Comparison of ENCODE assay signal across 21 mouse cellular contexts in the genomic region with DNA sequence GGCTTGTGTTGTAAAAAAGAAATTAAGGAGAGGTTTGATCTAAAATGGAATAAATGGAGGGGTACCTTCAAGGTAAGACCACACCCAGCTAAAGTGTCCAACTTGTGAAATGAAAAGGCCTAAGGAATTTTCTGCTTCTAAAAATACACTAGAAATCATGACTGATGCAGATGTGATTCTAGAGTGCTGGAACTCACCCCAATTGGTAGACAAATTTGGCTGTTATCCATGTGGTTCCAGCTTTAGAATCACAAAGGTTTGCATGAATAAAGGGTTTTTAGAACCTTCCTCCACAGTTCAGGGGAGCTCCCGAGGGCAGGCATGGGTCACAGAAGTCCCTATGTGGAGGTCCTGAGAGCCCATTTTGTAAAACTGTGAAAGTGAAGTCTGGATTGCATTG. TPM values are rescaled to one million over a fixed set of nuclear protein-coding genes. Genes with fewer than 3 reads are reported as not detected.
A peak's percentile ranks its signal among the peaks of the same experiment; 100 is the strongest.
DNase-seq lines count a peak whose midpoint lies in the region; TF ChIP-seq lines count a peak whose summit lies in the region.
"Had no signal": no experiment of that assay in that cellular context is flagged by ENCODE, and none has a peak within 500 bp of the region (broad histone marks: within the 10 kb centered on the region; RNA-seq: fewer than 3 reads in every experiment).

No protein-coding gene starts in this region.

- peak overlapping the region; percentile 32; the same call in 1 of the 2 replicates for H3K27ac ChIP-seq in embryonic fibroblast, embryonic 13.5 days (ENCODE audit: insufficient read depth, low read length)

- peaks cover 3% of the 10 kb centered on the region; the same call in 1 of the 2 replicates for H3K4me1 ChIP-seq in embryonic fibroblast, embryonic 13.5 days (ENCODE audit: control insufficient read depth, insufficient read depth, low read length)

- TF ChIP-seq POLR2A in embryonic fibroblast, embryonic 13.5 days (IDR thresholded peaks at IDR 0.05; ENCODE audit: low read depth, low read length): no peak

- DNase-seq in 3134 (ENCODE audit: extremely low read depth, insufficient read length, low spot score) (peak; percentile 25), 3T3-L1 (ENCODE audit: low read depth, low spot score) (peak; percentile 54), NIH3T3 (ENCODE audit: low read depth) (peak; percentile 53)
- DNase-seq in adrenal gland, adult 2 months: no peak
- no peak for DNase-seq in adrenal gland, adult 8-10 months
- no peak for DNase-seq in cerebellum, postnatal 10 days
- DNase-seq in gastrocnemius, adult 8-10 months (ENCODE audit: low spot score in 2 of 2): no peak
- DNase-seq: adrenal gland, postnatal 10 days; adrenal gland, postnatal 14 days; adrenal gland, postnatal 25 days; adrenal gland, postnatal 36 days; B cell, adult 2 months; cerebellum, adult 11 months; cerebellum, adult 11-12 months; cerebellum, adult 18-20 months; cerebellum, adult 2 months; cerebellum, adult 8-10 months; cerebellum, adult 9-10 months; cerebellum, adult 9-11 months had no signal

- TF ChIP-seq CTCF in embryonic fibroblast, embryonic 13.5 days (IDR thresholded peaks at IDR 0.05; ENCODE audit: borderline replicate concordance, insufficient read depth, low read length): no peak

- H3K4me3 ChIP-seq in embryonic fibroblast, embryonic 13.5 days (ENCODE audit: insufficient read depth, low read length): no peak overlapping the region

RNA-seq across cellular contexts. Expression of a gene that starts 33.8 kb away (rescaled TPM):
- 31.5 and 41.3 TPM in 2 replicates for polyA plus RNA-seq in embryonic fibroblast, embryonic 13.5 days (2011; ENCODE audit: insufficient read length, low read depth, missing spikeins)
- 10 to 100 TPM; 19.9 to 25.2 TPM for total RNA-seq in adrenal gland, adult 2 months (2021)
- polyA plus RNA-seq in adrenal gland, adult 2 months (2012; rRNA removed): 0.98 and 1.0 TPM in 2 replicates
- total RNA-seq in adrenal gland, adult 8-10 months (2022): 10 to 100 TPM; 26.1 to 38.3 (median 32.2) TPM
- 10 to 100 TPM in 1 of 4 experiments, 1 to 10 TPM in 3; 3.9 to 10.2 (median 6.9) TPM for total RNA-seq in gastrocnemius, adult 8-10 months (2022)

RNA-seq across cellular contexts. Expression of a gene that starts 39.3 kb away (rescaled TPM):
- 45.3 and 60.9 TPM in 2 replicates for polyA plus RNA-seq in embryonic fibroblast, embryonic 13.5 days (2011; ENCODE audit: insufficient read length, low read depth, missing spikeins)
- total RNA-seq in adrenal gland, adult 2 months (2021): 100 to 1,000 TPM; 137 to 233 TPM
- 187 and 234 TPM in 2 replicates for polyA plus RNA-seq in adrenal gland, adult 2 months (2012; rRNA removed)
- total RNA-seq in adrenal gland, adult 8-10 months (2022): 100 to 1,000 TPM; 127 to 531 (median 331) TPM
- 10 to 100 TPM; 43.7 to 85.1 (median 58.2) TPM for total RNA-seq in gastrocnemius, adult 8-10 months (2022)
- total RNA-seq: MEL had no signal

Comparison
In these comparisons a context has a peak if more than half of its experiments do, and no peak if none do; other contexts are left out.
1. DNase-seq: peak in 3134 (single experiment), 3T3-L1 (single experiment) and NIH3T3 (single experiment); none in adrenal gland, adult 2 months (single experiment), adrenal gland, adult 8-10 months (single experiment), cerebellum, postnatal 10 days (0 of 2) and gastrocnemius, adult 8-10 months (0 of 2).